Mouse (Mus musculus) intestine, postnatal 0 days (tissue): ENCODE measurements around the gene Lysmd2. TPM values are rescaled to one million over a fixed set of nuclear protein-coding genes. Genes with fewer than 3 reads are reported as not detected.

ENCODE experiments used
- ATAC-seq: fragments of 200-750 bp; cut with Nextera tagmentation; 2 replicates; pipeline ENCODE4 v1.8.0; 2017; ENCODE audit warnings: mild to moderate bottlenecking, moderate TSS enrichment, moderate library complexity
- H3K27ac ChIP-seq: fragments of 300-500 bp; sonication (generic); 2 replicates; pipeline ENCODE4 v1.5.1; 2014; ENCODE audit warnings: mild to moderate bottlenecking, low read depth, low read length, moderate library complexity
- H3K27me3 ChIP-seq: fragments of 300-500 bp; sonication (generic); replicated peaks from 2 replicates; pipeline ENCODE4 v1.6.1; 2014; ENCODE audit warnings: low read length, mixed read lengths; ENCODE audit not compliant: control insufficient read depth, insufficient read depth
- H3K36me3 ChIP-seq: fragments of 300-500 bp; sonication (generic); 2 replicates; pipeline ENCODE4 v1.6.1; 2014; ENCODE audit warnings: mild to moderate bottlenecking, moderate library complexity; ENCODE audit not compliant: control insufficient read depth, insufficient read depth
- H3K4me1 ChIP-seq: fragments of 300-500 bp; sonication (generic); replicated peaks from 2 replicates; pipeline ENCODE4 v1.6.1; 2014; ENCODE audit warnings: antibody characterized with exemption, low read length, mixed read lengths; ENCODE audit not compliant: control insufficient read depth, insufficient read depth
- H3K4me2 ChIP-seq: fragments of 300-500 bp; sonication (generic); replicated peaks from 2 replicates; pipeline ENCODE4 v1.6.1; 2014; ENCODE audit warnings: low read depth, mild to moderate bottlenecking, moderate library complexity
- H3K4me3 ChIP-seq: fragments of 300-500 bp; sonication (generic); 2 replicates; pipeline ENCODE4 v1.5.1; 2014; ENCODE audit warnings: low read depth, low read length
- H3K9ac ChIP-seq: fragments of 300-500 bp; sonication (generic); 2 replicates; pipeline ENCODE4 v1.6.1; 2014; ENCODE audit warnings: mild to moderate bottlenecking, low read depth, low read length
- H3K9me3 ChIP-seq: fragments of 300-500 bp; sonication (generic); 2 replicates; pipeline ENCODE4 v1.6.1; 2016; ENCODE audit warnings: mixed run types; ENCODE audit not compliant: control insufficient read depth
- CTCF ChIP-seq: sonication (generic); IDR thresholded peaks from 2 replicates; pipeline ENCODE4 v1.5.1; 2016; ENCODE audit warnings: low read depth, mild to moderate bottlenecking, control low read depth, antibody characterized with exemption, moderate library complexity
- WGBS: fragments of 180-500 bp; shearing (Covaris S2); extraction: QIAGEN DNeasy Blood & Tissue Kit; methylation state at CpG from one replicate; pipeline ENCODE4 v1.1.7; 2014; 5-methylcytosine and 5-hydroxymethylcytosine counted together
- polyA plus RNA-seq: library from polyadenylated mRNA; unstranded; fragments of >200 nt; fragmentation: Nextera tagmentation; extraction: Ambion mirVana; gene quantifications from 2 replicates; pipeline ENCODE4 v1.2.1, GENCODE M21; 2015

Lysmd2 gene
- 15.5 and 16.7 TPM in 2 replicates for polyA plus RNA-seq

- peak within 1 kb of the TSS; percentile 81 for H3K9ac ChIP-seq
- no peaks in the 10 kb centered on the region for H3K36me3 ChIP-seq
- WGBS: under 1% methylated on average over 61 of the region's 94 CpGs
- no peaks in the 10 kb centered on the region for H3K4me1 ChIP-seq
- ATAC-seq: peak; percentile 80
- TF ChIP-seq CTCF: no peak
- H3K27ac ChIP-seq: peak within 1 kb of the TSS; percentile 74
- H3K4me2 ChIP-seq: peak within 1 kb of the TSS; percentile 96
- no peaks in the 10 kb centered on the region for H3K9me3 ChIP-seq
- H3K27me3 ChIP-seq: 0 out of 2 replicates have a peak, but pooled peaks cover 3% of the 10 kb centered on the region
- H3K4me3 ChIP-seq: peak within 1 kb of the TSS; percentile 72
Observed at GRCm38 (mm10) chr9:75625556-75626307, at the start of gene Lysmd2. Lysmd2 (plus strand) TSS chr9:75625741.

GRCm38 (mm10) chr9:75579321-75579720 lies 46.2 kb upstream of the Lysmd2 start:
- Histone ChIP-seq H3K27ac (no peak overlapping the region), H3K27me3 (no peaks in the 10 kb centered on the region), H3K4me1 (no peaks in the 10 kb centered on the region), H3K4me2 (no peak overlapping the region), H3K4me3 (no peak overlapping the region), H3K36me3 (no peaks in the 10 kb centered on the region), H3K9ac (no peak overlapping the region), H3K9me3 (no peaks in the 10 kb centered on the region)
- WGBS: 89% methylated on average over 6 of the region's 6 CpGs
- ATAC-seq: no peak
- TF ChIP-seq CTCF: no peak

- Histone ChIP-seq H3K4me3 (no peak overlapping the region), H3K4me1 (no peaks in the 10 kb centered on the region), H3K36me3 (no peaks in the 10 kb centered on the region), H3K9me3 (no peaks in the 10 kb centered on the region), H3K27me3 (no peaks in the 10 kb centered on the region), H3K27ac (no peak overlapping the region), H3K4me2 (no peak overlapping the region), H3K9ac (no peak overlapping the region)
- ATAC-seq: 0 out of 2 replicates have a peak, but pooled peaks have one; percentile 13
- WGBS: 53% methylated on average over 7 of the region's 7 CpGs
- TF ChIP-seq CTCF: peak; percentile 78
Observed at GRCm38 (mm10) chr9:75581694-75582350, 43.7 kb upstream of the Lysmd2 start.

- Histone ChIP-seq H3K9ac (no peak overlapping the region), H3K27ac (no peak overlapping the region), H3K4me1 (no peaks in the 10 kb centered on the region), H3K27me3 (no peaks in the 10 kb centered on the region), H3K4me3 (no peak overlapping the region), H3K4me2 (no peak overlapping the region), H3K9me3 (no peaks in the 10 kb centered on the region), H3K36me3 (no peaks in the 10 kb centered on the region)
- 53% methylated on average over 15 of the region's 15 CpGs for WGBS
- ATAC-seq: peak; percentile 79
- no peak for TF ChIP-seq CTCF
Observed at GRCm38 (mm10) chr9:75589850-75590790, 35.4 kb upstream of the Lysmd2 start.

- Histone ChIP-seq H3K36me3 (no peaks in the 10 kb centered on the region), H3K27me3 (no peaks in the 10 kb centered on the region), H3K9me3 (no peaks in the 10 kb centered on the region), H3K27ac (no peak overlapping the region), H3K4me3 (no peak overlapping the region), H3K4me2 (no peak overlapping the region), H3K4me1 (no peaks in the 10 kb centered on the region), H3K9ac (no peak overlapping the region)
- no peak for TF ChIP-seq CTCF
- 88% methylated on average over 5 of the region's 5 CpGs for WGBS
- no peak for ATAC-seq
Observed at GRCm38 (mm10) chr9:75593481-75593880, 32.1 kb upstream of the Lysmd2 start.

GRCm38 (mm10) chr9:75597036-75597435 lies 28.5 kb upstream of the Lysmd2 start:
- WGBS: 85% methylated on average over 13 of the region's 13 CpGs
- no peaks in the 10 kb centered on the region for H3K4me1 ChIP-seq
- H3K9ac ChIP-seq: no peak overlapping the region
- H3K27me3 ChIP-seq: no peaks in the 10 kb centered on the region
- H3K4me3 ChIP-seq: no peak overlapping the region
- no peak overlapping the region for H3K27ac ChIP-seq
- H3K9me3 ChIP-seq: no peaks in the 10 kb centered on the region
- H3K36me3 ChIP-seq: no peaks in the 10 kb centered on the region
- ATAC-seq: no peak
- H3K4me2 ChIP-seq: no peak overlapping the region
- no peak for TF ChIP-seq CTCF
